ENCODE assay signal across 11 mouse cellular contexts in genomic region chr4:154948940-154949588, GRCm38 (mm10). TPM values are rescaled to one million over a fixed set of nuclear protein-coding genes. Genes with fewer than 3 reads are reported as not detected.
DNase-seq lines count a peak whose midpoint lies in the region; ATAC-seq lines count a peak whose summit lies in the region.
"Had no signal": no experiment of that assay in that cellular context is flagged by ENCODE, and none has a peak within 500 bp of the region (broad histone marks: within the 10 kb centered on the region; RNA-seq: fewer than 3 reads in every experiment).

No protein-coding gene starts in this region.

- H3K36me3 ChIP-seq in embryonic facial prominence, embryonic 15.5 days = no peaks in the 10 kb centered on the region
- no peaks in the 10 kb centered on the region for H3K36me3 ChIP-seq in forebrain, embryonic 16.5 days (ENCODE audit: control insufficient read depth, insufficient read depth)
- no peaks in the 10 kb centered on the region for H3K36me3 ChIP-seq in midbrain, embryonic 10.5 days
- H3K36me3 ChIP-seq in neural tube, embryonic 12.5 days = no peaks in the 10 kb centered on the region

- 60% methylated on average over 6 of the region's 6 CpGs for WGBS in embryonic facial prominence, embryonic 15.5 days
- WGBS in forebrain, embryonic 16.5 days = 23% methylated on average over 6 of the region's 6 CpGs
- WGBS in midbrain, embryonic 10.5 days = 48% methylated on average over 6 of the region's 6 CpGs
- 50% methylated on average over 6 of the region's 6 CpGs for WGBS in neural tube, embryonic 12.5 days

- H3K27ac ChIP-seq in embryonic facial prominence, embryonic 15.5 days (replicated peaks) = no peak overlapping the region
- peak overlapping the region; percentile 77 for H3K27ac ChIP-seq in forebrain, embryonic 16.5 days (ENCODE audit: low read length)
- peak overlapping the region; percentile 92 for H3K27ac ChIP-seq in midbrain, embryonic 10.5 days (replicated peaks)
- H3K27ac ChIP-seq in neural tube, embryonic 12.5 days = peak overlapping the region; percentile 77
- H3K27ac ChIP-seq: liver, embryonic 14.5 days; macrophage had no signal

- ATAC-seq in embryonic facial prominence, embryonic 15.5 days (ENCODE audit: insufficient number of reproducible peaks, low FRiP score, low TSS enrichment, low read depth) = no peak
- peak; percentile 12 for ATAC-seq in forebrain, embryonic 16.5 days
- no peak for ATAC-seq in neural tube, embryonic 12.5 days (ENCODE audit: low FRiP score, low read depth)
- no peak for ATAC-seq in activated CD4-positive, CD25-positive, alpha-beta regulatory T cell, adult 4 months

- DNase-seq in midbrain, embryonic 10.5 days (ENCODE audit: low spot score) = no peak
- DNase-seq in adrenal gland, postnatal 14 days = no peak
- DNase-seq in gastrocnemius, postnatal 4 days (ENCODE audit: low spot score in 2 of 2) = no peak
- DNase-seq: thymus, postnatal 14 days had no signal

- H3K9ac ChIP-seq in embryonic facial prominence, embryonic 15.5 days = no peak overlapping the region
- H3K9ac ChIP-seq in forebrain, embryonic 16.5 days (replicated peaks; ENCODE audit: low read depth, low read length) = no peak overlapping the region
- no peak overlapping the region for H3K9ac ChIP-seq in neural tube, embryonic 12.5 days
- H3K9ac ChIP-seq: liver, embryonic 14.5 days had no signal

- H3K4me3 ChIP-seq in embryonic facial prominence, embryonic 15.5 days (replicated peaks) = no peak overlapping the region
- H3K4me3 ChIP-seq in forebrain, embryonic 16.5 days (replicated peaks; ENCODE audit: low read length) = no peak overlapping the region
- peak overlapping the region; percentile 39 for H3K4me3 ChIP-seq in midbrain, embryonic 10.5 days
- no peak overlapping the region for H3K4me3 ChIP-seq in neural tube, embryonic 12.5 days

- H3K27me3 ChIP-seq in embryonic facial prominence, embryonic 15.5 days = peaks cover 55% of the 10 kb centered on the region
- no peaks in the 10 kb centered on the region for H3K27me3 ChIP-seq in forebrain, embryonic 16.5 days (replicated peaks; ENCODE audit: control insufficient read depth, insufficient read depth, low read length)
- H3K27me3 ChIP-seq in midbrain, embryonic 10.5 days (ENCODE audit: low read depth, poor library complexity, severe bottlenecking) = peaks cover 55% of the 10 kb centered on the region
- peaks cover 15% of the 10 kb centered on the region; the same call in 1 of the 2 replicates for H3K27me3 ChIP-seq in neural tube, embryonic 12.5 days (replicated peaks)

- no peaks in the 10 kb centered on the region for H3K9me3 ChIP-seq in embryonic facial prominence, embryonic 15.5 days (replicated peaks)
- H3K9me3 ChIP-seq in forebrain, embryonic 16.5 days (ENCODE audit: control insufficient read depth, low read length) = no peaks in the 10 kb centered on the region
- H3K9me3 ChIP-seq in midbrain, embryonic 10.5 days (replicated peaks) = no peaks in the 10 kb centered on the region
- H3K9me3 ChIP-seq in neural tube, embryonic 12.5 days = no peaks in the 10 kb centered on the region

- H3K4me2 ChIP-seq in embryonic facial prominence, embryonic 15.5 days (replicated peaks) = peak overlapping the region; percentile 33
- peak overlapping the region; percentile 12; the same call in 1 of the 2 replicates for H3K4me2 ChIP-seq in forebrain, embryonic 16.5 days (ENCODE audit: low read length)
- H3K4me2 ChIP-seq in neural tube, embryonic 12.5 days (replicated peaks) = peak overlapping the region; percentile 42

- peaks cover 38% of the 10 kb centered on the region for H3K4me1 ChIP-seq in embryonic facial prominence, embryonic 15.5 days
- H3K4me1 ChIP-seq in forebrain, embryonic 16.5 days (replicated peaks; ENCODE audit: control insufficient read depth, insufficient read depth, low read length) = peaks cover 38% of the 10 kb centered on the region
- peaks cover 92% of the 10 kb centered on the region for H3K4me1 ChIP-seq in midbrain, embryonic 10.5 days
- H3K4me1 ChIP-seq in neural tube, embryonic 12.5 days = peaks cover 59% of the 10 kb centered on the region

RNA-seq across cellular contexts. Expression of gene Hes5, which starts 11.7 kb away (rescaled TPM):
- polyA plus RNA-seq in embryonic facial prominence, embryonic 15.5 days (2015; fragmentation: Nextera tagmentation; extraction: Ambion mirVana) = 6.6 and 7.7 TPM in 2 replicates
- polyA plus RNA-seq in forebrain, embryonic 16.5 days (2015; fragmentation: Nextera tagmentation; extraction: Ambion mirVana) = 91.4 and 100 TPM in 2 replicates
- 690 and 827 TPM in 2 replicates for polyA plus RNA-seq in midbrain, embryonic 10.5 days (2016; fragmentation: Nextera tagmentation; extraction: Ambion mirVana)
- polyA plus RNA-seq in neural tube, embryonic 12.5 days (2016; fragmentation: Nextera tagmentation; extraction: Ambion mirVana) = 396 and 412 TPM in 2 replicates
- total RNA-seq in adrenal gland, postnatal 14 days (2021) = not detected in 2 replicates
- total RNA-seq in gastrocnemius, postnatal 4 days (2021) = under 1 TPM; 0.49 to 0.67 TPM
- 1 to 10 TPM; 1.0 to 1.1 TPM for polyA plus RNA-seq in activated CD4-positive, CD25-positive, alpha-beta regulatory T cell, adult 4 months (2017; shearing (Covaris generic))
- total RNA-seq: granulocyte monocyte progenitor cell, adult 5-6 weeks had no signal
- polyA plus RNA-seq: macrophage had no signal

RNA-seq across cellular contexts. Expression of gene Pank4, which starts 14.9 kb away (rescaled TPM):
- 41.9 and 43.6 TPM in 2 replicates for polyA plus RNA-seq in embryonic facial prominence, embryonic 15.5 days (2015; fragmentation: Nextera tagmentation; extraction: Ambion mirVana)
- 47.1 and 47.3 TPM in 2 replicates for polyA plus RNA-seq in forebrain, embryonic 16.5 days (2015; fragmentation: Nextera tagmentation; extraction: Ambion mirVana)
- polyA plus RNA-seq in midbrain, embryonic 10.5 days (2016; fragmentation: Nextera tagmentation; extraction: Ambion mirVana) = 47.6 and 48.6 TPM in 2 replicates
- 41.2 and 46.3 TPM in 2 replicates for polyA plus RNA-seq in neural tube, embryonic 12.5 days (2016; fragmentation: Nextera tagmentation; extraction: Ambion mirVana)
- total RNA-seq in adrenal gland, postnatal 14 days (2021) = 27.9 and 30.2 TPM in 2 replicates
- total RNA-seq in gastrocnemius, postnatal 4 days (2021) = 10 to 100 TPM; 27.4 to 29.9 TPM
- polyA plus RNA-seq in activated CD4-positive, CD25-positive, alpha-beta regulatory T cell, adult 4 months (2017; shearing (Covaris generic)) = 10 to 100 TPM; 37.4 to 40.1 TPM

RNA-seq across cellular contexts. Expression of gene Tnfrsf14, which starts 20.7 kb away (rescaled TPM):
- 1.5 and 2.3 TPM in 2 replicates for polyA plus RNA-seq in embryonic facial prominence, embryonic 15.5 days (2015; fragmentation: Nextera tagmentation; extraction: Ambion mirVana)
- 0.27 TPM in 1 of 2 replicates, not detected in the other for polyA plus RNA-seq in forebrain, embryonic 16.5 days (2015; fragmentation: Nextera tagmentation; extraction: Ambion mirVana)
- 0.67 and 0.99 TPM in 2 replicates for polyA plus RNA-seq in midbrain, embryonic 10.5 days (2016; fragmentation: Nextera tagmentation; extraction: Ambion mirVana)
- polyA plus RNA-seq in neural tube, embryonic 12.5 days (2016; fragmentation: Nextera tagmentation; extraction: Ambion mirVana) = 0.34 and 1.2 TPM in 2 replicates
- total RNA-seq in adrenal gland, postnatal 14 days (2021) = 8.3 and 10.6 TPM in 2 replicates
- 1 to 10 TPM; 3.2 to 4.3 TPM for total RNA-seq in gastrocnemius, postnatal 4 days (2021)
- 100 to 1,000 TPM in 1 of 2 experiments, 10 to 100 TPM in 1; 57.3 to 109 TPM for polyA plus RNA-seq in activated CD4-positive, CD25-positive, alpha-beta regulatory T cell, adult 4 months (2017; shearing (Covaris generic))

RNA-seq across cellular contexts. Expression of gene Fam213b, which starts 50.1 kb away (rescaled TPM):
- 57.5 and 59.9 TPM in 2 replicates for polyA plus RNA-seq in embryonic facial prominence, embryonic 15.5 days (2015; fragmentation: Nextera tagmentation; extraction: Ambion mirVana)
- polyA plus RNA-seq in forebrain, embryonic 16.5 days (2015; fragmentation: Nextera tagmentation; extraction: Ambion mirVana) = 32.4 and 42.0 TPM in 2 replicates
- 45.9 and 46.8 TPM in 2 replicates for polyA plus RNA-seq in midbrain, embryonic 10.5 days (2016; fragmentation: Nextera tagmentation; extraction: Ambion mirVana)
- polyA plus RNA-seq in neural tube, embryonic 12.5 days (2016; fragmentation: Nextera tagmentation; extraction: Ambion mirVana) = 36.1 and 40.4 TPM in 2 replicates
- total RNA-seq in adrenal gland, postnatal 14 days (2021) = 51.9 and 52.6 TPM in 2 replicates
- total RNA-seq in gastrocnemius, postnatal 4 days (2021) = 100 to 1,000 TPM; 100 to 112 TPM
- 1 to 10 TPM; 6.5 to 7.6 TPM for polyA plus RNA-seq in activated CD4-positive, CD25-positive, alpha-beta regulatory T cell, adult 4 months (2017; shearing (Covaris generic))

Comparison
In these comparisons a context has a peak if more than half of its experiments do, and no peak if none do; other contexts are left out.
1. RNA of gene Hes5, which starts 11.7 kb away (polyA plus RNA-seq): 690 to 827 TPM in midbrain, embryonic 10.5 days, 396 to 412 TPM in neural tube, embryonic 12.5 days and 91.4 to 100 TPM in forebrain, embryonic 16.5 days; 6.6 to 7.7 TPM in embryonic facial prominence, embryonic 15.5 days and 1.0 to 1.1 TPM in activated CD4-positive, CD25-positive, alpha-beta regulatory T cell, adult 4 months; every median in the first group is over 10 times any median in the second.
2. RNA of gene Tnfrsf14, which starts 20.7 kb away (polyA plus RNA-seq): 57.3 to 109 TPM in activated CD4-positive, CD25-positive, alpha-beta regulatory T cell, adult 4 months; 1.5 to 2.3 TPM in embryonic facial prominence, embryonic 15.5 days, 0.67 to 0.99 TPM in midbrain, embryonic 10.5 days, 0.34 to 1.2 TPM in neural tube, embryonic 12.5 days and 0.27 TPM in forebrain, embryonic 16.5 days; every median in the first group is over 10 times any median in the second.
3. Peak in every context shown above with its lines, with median percentiles within 50 percentile points of each other: H3K4me2 ChIP-seq.